Mouse (Mus musculus) cerebellum, adult 2 months (tissue): ENCODE measurements around the gene Rad50. TPM values are rescaled to one million over a fixed set of nuclear protein-coding genes. Genes with fewer than 3 reads are reported as not detected.

Experiments
- DNase-seq, 2 experiments: peaks; one replicate each; pipeline ENCODE4 v3.0.0; 2021
- H3K27ac ChIP-seq: fragments of 200-500 bp; 2 replicates; pipeline ENCODE4 v1.5.1; 2012; ENCODE audit warnings: low read length, control low read depth, inconsistent platforms; ENCODE audit not compliant: insufficient read depth
- H3K27me3 ChIP-seq: fragments of 200-500 bp; 2 replicates; pipeline ENCODE4 v1.6.1; 2012; ENCODE audit warnings: inconsistent platforms, mild to moderate bottlenecking, low read length, moderate library complexity; ENCODE audit not compliant: control insufficient read depth, insufficient read depth
- H3K4me1 ChIP-seq: fragments of 200-500 bp; 2 replicates; pipeline ENCODE4 v1.6.1; 2011; ENCODE audit warnings: low read length; ENCODE audit not compliant: control insufficient read depth, insufficient read depth
- H3K4me3 ChIP-seq: fragments of 200-500 bp; replicated peaks from 2 replicates; pipeline ENCODE3; 2011; ENCODE audit warnings: mild to moderate bottlenecking, low read depth, low read length, control low read depth; ENCODE audit not compliant: insufficient read depth
- CTCF ChIP-seq: fragments of 200-500 bp; IDR thresholded peaks from 2 replicates; pipeline ENCODE4 v1.5.1; 2011; ENCODE audit warnings: low read depth, mild to moderate bottlenecking, control low read depth, low read length, moderate library complexity, borderline replicate concordance; ENCODE audit not compliant: insufficient read depth
- POLR2A ChIP-seq: fragments of 200-500 bp; IDR thresholded peaks from 2 replicates; pipeline ENCODE4 v1.6.1; 2011; ENCODE audit warnings: low read length, control low read depth, borderline replicate concordance; ENCODE audit not compliant: insufficient read depth
- WGBS: fragments of 180-500 bp; shearing (Covaris S2); methylation state at CpG from one replicate; pipeline ENCODE4 v1.1.7; 2018; 5-methylcytosine and 5-hydroxymethylcytosine counted together
- polyA plus RNA-seq: library from polyadenylated mRNA; depleted of rRNA; stranded (reverse); fragments of >200 nt; gene quantifications from 2 replicates; pipeline ENCODE4 v1.2.3, GENCODE M21; 2012

Gene Rad50
- polyA plus RNA-seq, 1 experiment = 5.4 TPM

- no peak for TF ChIP-seq CTCF
- TF ChIP-seq POLR2A = no peak
- no peaks in the 10 kb centered on the region for H3K4me1 ChIP-seq
- H3K27me3 ChIP-seq = no peaks in the 10 kb centered on the region
- no peak overlapping the region for H3K4me3 ChIP-seq
- 89% methylated on average over 9 of the region's 9 CpGs for WGBS
- no peak for DNase-seq
- H3K27ac ChIP-seq = no peak overlapping the region
Measured at GRCm38 (mm10) chr11:53682994-53683530, 24.1 kb downstream of the Rad50 start.

- no peak for DNase-seq
- no peak for TF ChIP-seq POLR2A
- TF ChIP-seq CTCF = no peak
- H3K4me3 ChIP-seq = no peak overlapping the region
- WGBS = 60% methylated on average over 2 of the region's 2 CpGs
- no peaks in the 10 kb centered on the region for H3K27me3 ChIP-seq
- no peak overlapping the region for H3K27ac ChIP-seq
- H3K4me1 ChIP-seq = no peaks in the 10 kb centered on the region
Measured at GRCm38 (mm10) chr11:53682170-53682569, 24.9 kb downstream of the Rad50 start.

GRCm38 (mm10) chr11:53681686-53682085, 25.4 kb downstream of the Rad50 start:
- 95% methylated on average over 2 of the region's 2 CpGs for WGBS
- H3K27ac ChIP-seq = no peak overlapping the region
- H3K4me1 ChIP-seq = no peaks in the 10 kb centered on the region
- no peaks in the 10 kb centered on the region for H3K27me3 ChIP-seq
- no peak overlapping the region for H3K4me3 ChIP-seq
- DNase-seq = no peak
- TF ChIP-seq POLR2A (no peak), CTCF (no peak)

GRCm38 (mm10) chr11:53680141-53680540, 27.0 kb downstream of the Rad50 start:
- Histone ChIP-seq H3K4me3 (no peak overlapping the region), H3K4me1 (no peaks in the 10 kb centered on the region), H3K27ac (no peak overlapping the region), H3K27me3 (no peaks in the 10 kb centered on the region)
- DNase-seq = no peak
- WGBS = 66% methylated on average over 4 of the region's 4 CpGs
- TF ChIP-seq CTCF = no peak
- no peak for TF ChIP-seq POLR2A

GRCm38 (mm10) chr11:53671414-53671813, 35.7 kb downstream of the Rad50 start:
- H3K27ac ChIP-seq = no peak overlapping the region
- no peaks in the 10 kb centered on the region for H3K4me1 ChIP-seq
- H3K4me3 ChIP-seq = no peak overlapping the region
- 96% methylated on average over 4 of the region's 4 CpGs for WGBS
- H3K27me3 ChIP-seq = no peaks in the 10 kb centered on the region
- DNase-seq = no peak
- TF ChIP-seq POLR2A (no peak), CTCF (no peak)

- DNase-seq = no peak
- peaks cover 3% of the 10 kb centered on the region for H3K4me1 ChIP-seq
- H3K4me3 ChIP-seq = no peak overlapping the region
- H3K27ac ChIP-seq = no peak overlapping the region
- H3K27me3 ChIP-seq = no peaks in the 10 kb centered on the region
- WGBS = 71% methylated on average over 5 of the region's 5 CpGs
- TF ChIP-seq CTCF (no peak), POLR2A (no peak)
Measured at GRCm38 (mm10) chr11:53664091-53664490, 43.0 kb downstream of the Rad50 start.

GRCm38 (mm10) chr11:53662794-53663674, 44.1 kb downstream of the Rad50 start:
- Histone ChIP-seq H3K4me3 (no peak overlapping the region), H3K4me1 (peaks cover 3% of the 10 kb centered on the region), H3K27me3 (no peaks in the 10 kb centered on the region), H3K27ac (no peak overlapping the region)
- 37% methylated on average over 14 of the region's 14 CpGs for WGBS
- DNase-seq = peak in 1 of 2 experiments; percentile 6
- TF ChIP-seq CTCF (no peak), POLR2A (no peak)

- Histone ChIP-seq H3K4me3 (no peak overlapping the region), H3K4me1 (no peaks in the 10 kb centered on the region), H3K27ac (no peak overlapping the region), H3K27me3 (no peaks in the 10 kb centered on the region)
- WGBS = 90% methylated on average over 6 of the region's 6 CpGs
- DNase-seq = no peak
- TF ChIP-seq CTCF (no peak), POLR2A (no peak)
Measured at GRCm38 (mm10) chr11:53657828-53658227, 49.3 kb downstream of the Rad50 start.

GRCm38 (mm10) chr11:53657381-53657780, 49.7 kb downstream of the Rad50 start:
- no peak for DNase-seq
- H3K27me3 ChIP-seq = no peaks in the 10 kb centered on the region
- WGBS = 86% methylated on average over 8 of the region's 8 CpGs
- no peak overlapping the region for H3K27ac ChIP-seq
- TF ChIP-seq POLR2A (no peak), CTCF (no peak)
- H3K4me1 ChIP-seq = no peaks in the 10 kb centered on the region
- no peak overlapping the region for H3K4me3 ChIP-seq
